Mouse (Mus musculus): ENCODE measurements at regions not wholly inside any gene's neighbourhood (a gene's known extent, or its start where the extent isn't known, plus 50 kb on each side); places are given as distances from the start of the nearest gene placed in this dataset.
A peak's percentile ranks its signal among the peaks of the same experiment; 100 is the strongest.

DNA sequence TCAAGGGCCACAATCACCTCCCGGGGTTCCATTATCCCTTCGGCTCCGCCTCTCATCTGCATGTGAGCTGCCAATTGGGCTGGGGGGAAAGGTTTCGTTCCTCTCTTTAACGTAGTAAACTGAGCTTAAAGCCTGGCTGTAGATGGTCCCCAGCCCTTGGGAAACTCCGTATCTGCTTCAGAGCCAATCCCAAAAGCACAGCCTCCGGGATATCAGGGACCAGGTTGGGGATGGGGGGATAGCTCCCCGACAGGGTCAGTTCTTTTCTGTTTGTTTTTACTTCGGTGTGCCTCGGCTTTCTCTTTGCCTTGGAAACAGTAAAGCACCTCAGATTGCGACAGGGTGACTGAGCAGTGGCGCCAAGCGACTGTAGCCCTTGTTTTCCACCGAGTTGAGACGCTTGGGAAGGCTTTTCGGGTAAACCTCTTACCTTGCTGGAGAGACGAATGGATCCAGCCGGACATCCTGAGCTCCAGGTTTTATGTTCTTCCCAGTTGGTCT lies 64.5 kb downstream of the Tfap2c start:
- Histone ChIP-seq H3K4me3 (replicated peaks) (peak overlapping the region; percentile 18), H3K4me1 (peaks cover 6% of the 10 kb centered on the region; the same call in 1 of the 2 replicates), H3K36me3 (replicated peaks; ENCODE audit: low read length) (no peaks in the 10 kb centered on the region), H3K9me3 (no peaks in the 10 kb centered on the region), H3K27me3 (replicated peaks) (peaks cover 27% of the 10 kb centered on the region)
- TF ChIP-seq FLI1 (IDR thresholded peaks at IDR 0.05; ENCODE audit: low read length) (no peak), GATA1 (IDR thresholded peaks at IDR 0.05; ENCODE audit: borderline replicate concordance, low read length) (no peak)

DNA sequence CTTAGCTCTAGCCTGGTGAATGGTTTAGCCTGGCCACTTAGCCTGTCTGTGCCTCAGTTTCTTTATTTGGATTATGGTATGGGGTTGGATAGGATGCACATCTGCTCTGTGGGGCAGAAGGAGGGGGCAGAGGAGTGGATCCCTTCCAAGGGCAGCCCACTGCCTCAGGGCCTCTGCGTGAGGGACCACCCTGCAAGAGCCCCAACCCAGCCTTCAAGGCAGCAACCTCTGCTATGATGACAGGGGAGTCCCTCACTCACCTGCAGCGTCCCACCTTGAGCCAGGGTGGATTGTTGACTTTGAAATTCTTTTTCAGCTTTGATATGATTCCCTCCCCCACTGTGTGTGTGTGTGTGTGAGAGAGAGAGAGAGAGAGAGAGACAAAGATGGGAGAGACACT lies 65.8 kb downstream of the Tfap2c start:
- H3K36me3 ChIP-seq (replicated peaks; ENCODE audit: low read length): no peaks in the 10 kb centered on the region
- H3K4me1 ChIP-seq: peaks cover 6% of the 10 kb centered on the region; the same call in 1 of the 2 replicates
- H3K4me3 ChIP-seq (replicated peaks): no peak overlapping the region
- TF ChIP-seq GATA1 (IDR thresholded peaks at IDR 0.05; ENCODE audit: borderline replicate concordance, low read length) (no peak), FLI1 (IDR thresholded peaks at IDR 0.05; ENCODE audit: low read length) (no peak)
- H3K9me3 ChIP-seq: no peaks in the 10 kb centered on the region
- peaks cover 29% of the 10 kb centered on the region for H3K27me3 ChIP-seq (replicated peaks)

DNA sequence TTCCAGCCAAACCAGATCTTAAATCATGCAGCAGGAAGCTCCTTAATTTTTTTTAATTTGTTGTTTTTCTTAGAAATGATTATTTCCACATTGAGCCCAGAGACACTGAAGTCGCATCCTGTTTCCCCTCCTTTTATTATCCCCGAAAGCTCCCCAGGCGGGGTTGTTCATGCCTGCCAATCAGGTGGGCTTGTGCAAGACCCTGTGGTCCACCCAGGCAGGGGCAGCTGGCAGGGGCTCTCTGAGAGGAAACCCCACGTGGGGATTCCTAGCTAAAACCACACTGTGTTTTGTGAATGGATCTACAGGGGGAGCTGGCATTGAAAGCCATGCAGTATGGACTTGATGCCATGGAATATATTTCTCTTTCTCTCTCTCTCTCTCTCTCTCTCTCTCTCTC lies 66.2 kb downstream of the Tfap2c start:
- H3K9me3 ChIP-seq: no peaks in the 10 kb centered on the region
- no peak overlapping the region for H3K4me3 ChIP-seq (replicated peaks)
- H3K4me1 ChIP-seq: peaks cover 6% of the 10 kb centered on the region; the same call in 1 of the 2 replicates
- no peak for TF ChIP-seq FLI1 (IDR thresholded peaks at IDR 0.05; ENCODE audit: low read length)
- TF ChIP-seq GATA1 (IDR thresholded peaks at IDR 0.05; ENCODE audit: borderline replicate concordance, low read length): no peak
- H3K36me3 ChIP-seq (replicated peaks; ENCODE audit: low read length): no peaks in the 10 kb centered on the region
- H3K27me3 ChIP-seq (replicated peaks): peaks cover 29% of the 10 kb centered on the region

DNA sequence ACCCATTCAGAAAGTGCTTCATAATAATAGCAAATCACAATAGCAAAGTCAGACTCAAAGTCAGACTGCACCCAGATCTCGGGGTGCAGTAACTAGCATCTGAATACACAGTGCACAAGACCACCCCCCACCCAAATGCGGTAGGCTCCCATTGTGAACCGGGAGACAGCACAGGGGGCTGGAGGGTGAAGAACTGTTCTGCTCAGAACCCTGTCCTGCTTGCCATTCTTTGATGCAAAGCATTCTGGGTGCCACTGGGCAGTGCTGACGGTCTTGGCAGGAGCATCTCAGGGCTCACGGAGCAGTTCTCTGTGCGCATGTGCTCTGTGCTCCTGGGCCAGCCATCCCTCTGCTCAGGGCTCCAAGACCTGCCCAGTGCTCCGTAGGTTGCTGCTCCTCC lies 69.8 kb downstream of the Tfap2c start:
- peaks cover 28% of the 10 kb centered on the region for H3K27me3 ChIP-seq (replicated peaks)
- H3K36me3 ChIP-seq (replicated peaks; ENCODE audit: low read length): no peaks in the 10 kb centered on the region
- no peaks in the 10 kb centered on the region for H3K4me1 ChIP-seq
- no peak for TF ChIP-seq GATA1 (IDR thresholded peaks at IDR 0.05; ENCODE audit: borderline replicate concordance, low read length)
- no peak for TF ChIP-seq FLI1 (IDR thresholded peaks at IDR 0.05; ENCODE audit: low read length)
- no peaks in the 10 kb centered on the region for H3K9me3 ChIP-seq
- no peak overlapping the region for H3K4me3 ChIP-seq (replicated peaks)

DNA sequence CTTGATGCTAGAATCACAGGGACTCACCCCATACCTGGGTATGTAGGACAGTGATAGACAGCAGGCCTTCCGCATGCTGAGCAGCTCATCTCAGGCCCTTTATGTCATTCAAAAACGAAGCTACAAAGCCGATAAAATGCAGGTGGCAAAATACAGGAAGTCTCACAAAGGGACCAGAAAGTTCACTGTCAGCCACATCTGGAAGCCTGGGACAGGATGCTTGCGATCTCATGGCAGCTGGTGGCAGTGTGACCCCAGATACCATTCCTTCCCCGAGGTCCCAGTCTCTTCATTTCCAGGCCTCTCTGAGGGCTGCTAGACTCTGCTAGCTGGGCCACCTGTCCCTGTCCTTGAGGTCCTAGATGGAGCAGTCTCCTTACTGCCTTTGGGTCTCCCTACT lies 70.6 kb downstream of the Tfap2c start:
- Histone ChIP-seq H3K9me3 (no peaks in the 10 kb centered on the region), H3K4me3 (replicated peaks) (no peak overlapping the region), H3K4me1 (no peaks in the 10 kb centered on the region), H3K27me3 (replicated peaks) (peaks cover 21% of the 10 kb centered on the region), H3K36me3 (replicated peaks; ENCODE audit: low read length) (no peaks in the 10 kb centered on the region)
- no peak for TF ChIP-seq FLI1 (IDR thresholded peaks at IDR 0.05; ENCODE audit: low read length)
- no peak for TF ChIP-seq GATA1 (IDR thresholded peaks at IDR 0.05; ENCODE audit: borderline replicate concordance, low read length)

DNA sequence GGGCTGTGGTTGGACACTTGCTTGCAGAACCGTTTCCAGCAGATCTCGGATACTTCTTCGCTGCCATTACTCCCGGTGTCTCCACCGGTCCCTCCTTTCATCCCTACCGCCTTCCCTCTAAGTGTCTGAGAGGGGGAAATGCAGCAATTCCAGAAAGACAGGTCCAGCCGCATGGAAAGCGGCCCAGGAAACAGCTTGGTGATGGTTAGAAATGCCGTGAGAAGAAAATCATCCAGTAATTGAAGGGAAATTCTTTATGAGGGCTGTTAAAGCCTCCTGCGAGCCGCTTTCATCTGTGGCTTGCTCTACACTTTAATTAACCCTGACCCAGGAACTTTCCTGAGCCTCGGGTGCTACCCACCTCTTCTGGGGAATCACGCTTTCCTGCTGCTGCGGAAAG lies 74.3 kb downstream of the Tfap2c start:
- Histone ChIP-seq H3K27me3 (replicated peaks) (peaks cover 18% of the 10 kb centered on the region), H3K4me1 (no peaks in the 10 kb centered on the region), H3K36me3 (replicated peaks; ENCODE audit: low read length) (no peaks in the 10 kb centered on the region), H3K4me3 (replicated peaks) (no peak overlapping the region), H3K9me3 (no peaks in the 10 kb centered on the region)
- TF ChIP-seq GATA1 (IDR thresholded peaks at IDR 0.05; ENCODE audit: borderline replicate concordance, low read length): no peak

DNA sequence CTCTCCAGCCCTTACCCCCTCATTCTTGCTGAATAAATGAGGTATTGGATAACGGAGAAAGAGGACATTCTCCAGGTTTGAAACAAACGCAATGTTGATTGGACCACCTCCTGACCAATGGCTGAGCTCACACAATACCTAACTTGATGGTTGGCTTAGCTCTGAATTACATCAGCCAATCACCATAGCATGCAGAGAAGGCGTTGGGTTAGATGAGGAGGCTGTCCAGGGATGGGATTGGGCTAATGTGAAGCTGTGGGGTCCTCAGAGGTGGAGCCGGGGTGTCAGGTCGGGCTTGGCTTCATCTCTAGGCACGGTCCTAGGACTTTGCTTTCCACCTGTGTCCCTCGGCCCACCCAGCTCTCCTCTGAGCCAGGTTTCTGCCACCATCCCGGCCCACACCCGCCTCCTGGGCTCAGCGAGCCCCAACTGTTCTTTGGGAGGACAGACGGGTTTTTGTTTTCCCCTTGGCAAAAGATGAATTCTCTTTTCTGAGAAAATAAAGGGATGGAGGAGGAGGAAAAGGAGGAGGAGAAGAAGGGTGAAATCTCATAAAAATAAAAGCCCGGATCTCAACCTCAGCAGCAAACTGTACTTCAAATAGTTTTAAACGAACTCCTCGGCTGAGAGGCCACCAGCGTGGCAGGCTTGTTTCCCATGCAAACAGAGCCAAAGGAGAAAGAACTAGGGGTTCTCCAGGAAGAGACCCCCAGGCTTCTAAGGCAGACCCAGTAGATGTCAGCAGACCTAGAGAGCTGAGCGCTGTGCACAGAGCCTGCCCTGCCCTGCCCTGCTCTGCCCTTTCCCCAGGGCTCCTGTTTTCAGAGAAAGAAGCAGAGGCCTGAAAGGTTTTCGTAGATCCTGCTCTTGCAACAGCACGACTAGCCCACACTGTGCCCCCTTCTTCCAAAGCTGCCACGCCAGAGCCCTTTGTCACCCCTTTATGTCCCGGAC lies 78.2 kb downstream of the Tfap2c start:
- Histone ChIP-seq H3K4me3 (replicated peaks) (no peak overlapping the region), H3K4me1 (no peaks in the 10 kb centered on the region), H3K27me3 (replicated peaks) (peaks cover 16% of the 10 kb centered on the region), H3K36me3 (replicated peaks; ENCODE audit: low read length) (no peaks in the 10 kb centered on the region), H3K9me3 (no peaks in the 10 kb centered on the region)
- no peak for TF ChIP-seq GATA1 (IDR thresholded peaks at IDR 0.05; ENCODE audit: borderline replicate concordance, low read length)
- no peak for TF ChIP-seq FLI1 (IDR thresholded peaks at IDR 0.05; ENCODE audit: low read length)

DNA sequence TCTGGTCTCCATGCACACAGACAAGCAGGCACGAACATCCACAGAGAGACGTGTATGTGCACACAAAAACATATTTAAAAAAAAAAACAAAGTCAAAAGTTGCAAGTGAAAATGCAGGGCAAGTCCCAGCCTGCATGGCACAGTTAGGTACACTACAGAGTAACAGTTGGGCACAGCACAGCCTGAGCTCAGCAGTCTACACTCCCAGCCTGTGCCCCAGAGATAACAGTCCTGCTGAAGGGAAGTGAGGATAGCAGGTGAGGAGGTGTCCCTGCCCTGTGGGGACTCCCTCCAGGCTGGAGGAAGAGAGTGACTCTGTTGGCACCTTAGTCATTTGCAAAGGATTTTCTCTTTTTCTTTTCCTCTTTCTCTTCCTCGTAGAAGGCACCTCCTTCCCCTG lies 80.9 kb downstream of the Tfap2c start:
- Histone ChIP-seq H3K4me1 (no peaks in the 10 kb centered on the region), H3K27me3 (replicated peaks) (peaks cover 3% of the 10 kb centered on the region), H3K9me3 (peaks cover 6% of the 10 kb centered on the region; the same call in 1 of the 2 replicates), H3K36me3 (replicated peaks; ENCODE audit: low read length) (no peaks in the 10 kb centered on the region), H3K4me3 (replicated peaks) (no peak overlapping the region)
- TF ChIP-seq GATA1 (IDR thresholded peaks at IDR 0.05; ENCODE audit: borderline replicate concordance, low read length) (no peak), FLI1 (IDR thresholded peaks at IDR 0.05; ENCODE audit: low read length) (no peak)

DNA sequence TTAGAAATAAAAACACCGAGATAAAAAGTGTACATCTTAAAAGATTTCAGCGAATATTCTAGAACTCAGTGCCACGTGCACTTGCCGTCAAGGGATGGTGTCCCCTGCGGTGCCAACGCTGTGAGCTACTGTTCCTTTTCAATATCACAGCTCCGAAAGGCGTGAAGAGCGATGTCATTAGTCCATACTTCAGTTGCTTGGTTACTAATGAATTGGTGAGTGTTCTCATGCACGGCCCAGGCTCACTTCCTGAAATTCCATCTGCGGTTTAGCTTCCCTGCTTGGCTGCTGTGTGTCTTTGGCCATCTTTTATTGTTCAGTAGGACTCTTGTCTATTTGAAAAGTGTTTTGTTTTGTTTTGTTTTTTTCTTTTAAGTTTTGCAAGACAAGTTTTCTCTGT lies 93.2 kb downstream of the Tfap2c start:
- Histone ChIP-seq H3K4me3 (replicated peaks) (no peak overlapping the region), H3K36me3 (replicated peaks; ENCODE audit: low read length) (no peaks in the 10 kb centered on the region), H3K27me3 (replicated peaks) (peaks cover 7% of the 10 kb centered on the region), H3K4me1 (no peaks in the 10 kb centered on the region), H3K9me3 (peaks cover 23% of the 10 kb centered on the region; the same call in 1 of the 2 replicates)
- TF ChIP-seq FLI1 (IDR thresholded peaks at IDR 0.05; ENCODE audit: low read length): no peak
- TF ChIP-seq GATA1 (IDR thresholded peaks at IDR 0.05; ENCODE audit: borderline replicate concordance, low read length): no peak

DNA sequence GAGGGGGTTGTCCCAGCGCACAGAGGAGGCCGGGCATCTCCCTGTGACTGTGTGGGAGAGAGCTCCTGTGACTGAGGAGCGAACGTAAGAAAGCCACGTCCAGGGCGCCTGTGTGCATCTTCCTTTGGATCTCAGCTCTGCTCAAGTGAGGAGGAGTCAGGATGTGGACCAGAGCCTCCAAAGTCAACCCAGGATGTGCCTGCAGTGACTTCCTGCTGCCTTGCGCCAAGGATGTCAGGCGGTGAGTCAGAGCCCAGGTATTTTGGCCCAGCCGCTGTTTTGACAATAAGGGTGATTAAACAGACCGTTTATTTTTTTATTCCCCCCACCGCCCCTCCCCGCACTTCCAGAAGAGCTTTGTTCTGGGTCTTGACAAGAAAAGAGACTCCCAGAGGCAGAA lies 94.5 kb downstream of the Tfap2c start:
- Histone ChIP-seq H3K27me3 (replicated peaks) (peaks cover 7% of the 10 kb centered on the region), H3K4me3 (replicated peaks) (no peak overlapping the region), H3K9me3 (peaks cover 19% of the 10 kb centered on the region; the same call in 1 of the 2 replicates), H3K4me1 (no peaks in the 10 kb centered on the region), H3K36me3 (replicated peaks; ENCODE audit: low read length) (no peaks in the 10 kb centered on the region)
- TF ChIP-seq GATA1 (IDR thresholded peaks at IDR 0.05; ENCODE audit: borderline replicate concordance, low read length) (no peak), FLI1 (IDR thresholded peaks at IDR 0.05; ENCODE audit: low read length) (no peak)

All from megakaryocyte, embryonic 14.5 days (primary cell).